In the genomic region with DNA sequence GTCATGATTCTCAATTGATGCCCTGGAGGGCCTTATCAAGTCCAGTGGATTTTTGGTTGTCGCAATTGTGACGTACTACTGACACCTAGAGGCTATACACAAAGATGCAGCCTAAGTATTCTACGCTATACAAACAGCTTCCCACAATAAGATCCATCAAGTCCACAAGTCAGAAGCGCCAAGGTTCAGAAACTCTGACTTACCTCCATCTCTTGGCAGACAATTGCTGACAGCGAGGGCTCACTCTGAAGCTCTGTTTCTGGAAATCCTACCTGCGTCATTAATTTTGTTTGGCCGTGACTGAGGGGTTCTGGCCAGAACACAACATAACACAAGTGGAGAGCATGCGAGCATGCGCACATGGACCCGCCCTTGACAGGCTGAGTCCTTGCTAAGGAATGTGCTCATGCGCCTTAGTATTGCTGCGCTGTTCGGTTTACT, we compare ENCODE assay signal across 8 mouse cellular contexts. TPM values are rescaled to one million over a fixed set of nuclear protein-coding genes. Genes with fewer than 3 reads are reported as not detected.
DNase-seq lines count a peak whose midpoint lies in the region; ATAC-seq and TF ChIP-seq lines count a peak whose summit lies in the region.

No protein-coding gene starts in this region.

- peak; percentile 68 for TF ChIP-seq CTCF in E14TG2a.4 (conservative IDR thresholded peaks at IDR 0.05; ENCODE audit: low read length)

- H3K4me2 ChIP-seq in heart, embryonic 11.5 days: peak overlapping the region; percentile 60
- H3K4me2 ChIP-seq in kidney, embryonic 15.5 days: peak overlapping the region; percentile 69
- H3K4me2 ChIP-seq in liver, embryonic 11.5 days: peak overlapping the region; percentile 60

- peak; percentile 86 for ATAC-seq in erythroid progenitor cell, adult 5-6 weeks (replicated peaks; ENCODE audit: low FRiP score, poor library complexity, severe bottlenecking)
- peak; percentile 88 for ATAC-seq in heart, embryonic 11.5 days (replicated peaks; ENCODE audit: insufficient number of reproducible peaks, low FRiP score, low TSS enrichment)
- peak; percentile 94 for ATAC-seq in kidney, embryonic 15.5 days (replicated peaks; ENCODE audit: low FRiP score)
- peak; percentile 86 for ATAC-seq in liver, embryonic 11.5 days (replicated peaks; ENCODE audit: low FRiP score)

- 0 out of 2 replicates have a peak overlapping the region, but pooled peaks have one; percentile 12 for H3K27ac ChIP-seq in heart, embryonic 11.5 days (ENCODE audit: low read depth, low read length)
- H3K27ac ChIP-seq in kidney, embryonic 15.5 days: no peak overlapping the region
- H3K27ac ChIP-seq in liver, embryonic 11.5 days (ENCODE audit: low read depth, low read length): no peak overlapping the region

- WGBS in heart, embryonic 11.5 days (ENCODE audit: insufficient replicate concordance): 12% methylated on average over 13 of the region's 13 CpGs
- 19% methylated on average over 13 of the region's 13 CpGs for WGBS in kidney, embryonic 15.5 days
- 13% methylated on average over 13 of the region's 13 CpGs for WGBS in liver, embryonic 11.5 days

- H3K4me3 ChIP-seq in E14TG2a.4 (replicated peaks; ENCODE audit: low read length): peak overlapping the region; percentile 69
- H3K4me3 ChIP-seq in heart, embryonic 11.5 days (ENCODE audit: low read depth, low read length): peak overlapping the region; percentile 33
- H3K4me3 ChIP-seq in kidney, embryonic 15.5 days (replicated peaks): peak overlapping the region; percentile 44
- peak overlapping the region; percentile 35 for H3K4me3 ChIP-seq in liver, embryonic 11.5 days (ENCODE audit: low read depth, low read length)

- no peaks in the 10 kb centered on the region for H3K9me3 ChIP-seq in E14TG2a.4 (ENCODE audit: low read length)
- H3K9me3 ChIP-seq in heart, embryonic 11.5 days (replicated peaks; ENCODE audit: control insufficient read depth, low read length): no peaks in the 10 kb centered on the region
- H3K9me3 ChIP-seq in kidney, embryonic 15.5 days (replicated peaks): no peaks in the 10 kb centered on the region
- no peaks in the 10 kb centered on the region for H3K9me3 ChIP-seq in liver, embryonic 11.5 days (ENCODE audit: control insufficient read depth, low read length)

- H3K27me3 ChIP-seq in E14TG2a.4 (ENCODE audit: insufficient read depth, low read length): no peaks in the 10 kb centered on the region
- H3K27me3 ChIP-seq in heart, embryonic 11.5 days (ENCODE audit: control insufficient read depth, insufficient read depth, low read length): no peaks in the 10 kb centered on the region
- no peaks in the 10 kb centered on the region for H3K27me3 ChIP-seq in kidney, embryonic 15.5 days
- H3K27me3 ChIP-seq in liver, embryonic 11.5 days (replicated peaks; ENCODE audit: control insufficient read depth, insufficient read depth, low read length): no peaks in the 10 kb centered on the region

- no peak overlapping the region for H3K9ac ChIP-seq in heart, embryonic 11.5 days (ENCODE audit: low read depth, low read length)
- H3K9ac ChIP-seq in kidney, embryonic 15.5 days: no peak overlapping the region
- peak overlapping the region; percentile 16; the same call in 1 of the 2 replicates for H3K9ac ChIP-seq in liver, embryonic 11.5 days (ENCODE audit: low read depth, low read length)

- H3K36me3 ChIP-seq in E14TG2a.4 (ENCODE audit: insufficient read depth, low read length): no peaks in the 10 kb centered on the region
- H3K36me3 ChIP-seq in heart, embryonic 11.5 days (ENCODE audit: control insufficient read depth, insufficient read depth, low read length): no peaks in the 10 kb centered on the region
- no peaks in the 10 kb centered on the region for H3K36me3 ChIP-seq in kidney, embryonic 15.5 days
- H3K36me3 ChIP-seq in liver, embryonic 11.5 days (ENCODE audit: control insufficient read depth, insufficient read depth, low read length): no peaks in the 10 kb centered on the region

- peaks cover 37% of the 10 kb centered on the region for H3K4me1 ChIP-seq in E14TG2a.4 (replicated peaks; ENCODE audit: low read depth, low read length)
- peaks cover 9% of the 10 kb centered on the region for H3K4me1 ChIP-seq in heart, embryonic 11.5 days (ENCODE audit: control insufficient read depth, insufficient read depth, low read length)
- H3K4me1 ChIP-seq in kidney, embryonic 15.5 days: no peaks in the 10 kb centered on the region
- peaks cover 9% of the 10 kb centered on the region for H3K4me1 ChIP-seq in liver, embryonic 11.5 days (replicated peaks; ENCODE audit: control insufficient read depth, insufficient read depth, low read length)

- peak; percentile 69 for DNase-seq in brain, embryonic 18.5 days (ENCODE audit: low read depth, low spot score)
- DNase-seq in liver, embryonic 11.5 days (ENCODE audit: low spot score): peak; percentile 69
- DNase-seq in naive thymus-derived CD4-positive, alpha-beta T cell, adult 2 months (ENCODE audit: low read depth): peak; percentile 87
- peak; percentile 64 for DNase-seq in testis, postnatal 10 days (ENCODE audit: low spot score)

RNA-seq across cellular contexts. Expression of a gene that starts 21.4 kb away (rescaled TPM):
- total RNA-seq in erythroid progenitor cell, adult 5-6 weeks (2015; ENCODE audit: low replicate concordance): 4.0 and 9.6 TPM in 2 replicates
- 4.9 and 11.6 TPM in 2 replicates for total RNA-seq in erythroid progenitor cell, adult 5-6 weeks (2017; ENCODE audit: low replicate concordance)
- 0.11 and 0.44 TPM in 2 replicates for polyA plus RNA-seq in heart, embryonic 11.5 days (2014; fragmentation: Nextera tagmentation; extraction: Ambion mirVana)
- polyA plus RNA-seq in kidney, embryonic 15.5 days (2015; fragmentation: Nextera tagmentation; extraction: Ambion mirVana): 0.42 and 0.49 TPM in 2 replicates
- polyA plus RNA-seq in liver, embryonic 11.5 days (2014; fragmentation: Nextera tagmentation; extraction: Ambion mirVana): 0.13 and 0.14 TPM in 2 replicates

RNA-seq across cellular contexts. Expression of a gene that starts 21.5 kb away (rescaled TPM):
- total RNA-seq in erythroid progenitor cell, adult 5-6 weeks (2015; ENCODE audit: low replicate concordance): 2.1 and 2.5 TPM in 2 replicates
- total RNA-seq in erythroid progenitor cell, adult 5-6 weeks (2017; ENCODE audit: low replicate concordance): 1.8 TPM in 1 of 2 replicates, not detected in the other
- polyA plus RNA-seq in heart, embryonic 11.5 days (2014; fragmentation: Nextera tagmentation; extraction: Ambion mirVana): 0.73 and 1.0 TPM in 2 replicates
- 0.09 and 0.14 TPM in 2 replicates for polyA plus RNA-seq in kidney, embryonic 15.5 days (2015; fragmentation: Nextera tagmentation; extraction: Ambion mirVana)
- not detected in 2 replicates for polyA plus RNA-seq in liver, embryonic 11.5 days (2014; fragmentation: Nextera tagmentation; extraction: Ambion mirVana)

RNA-seq across cellular contexts. Expression of a gene that starts 54.3 kb away (rescaled TPM):
- total RNA-seq in erythroid progenitor cell, adult 5-6 weeks (2015; ENCODE audit: low replicate concordance): 0.84 TPM in 1 of 2 replicates, not detected in the other
- not detected in 2 replicates for total RNA-seq in erythroid progenitor cell, adult 5-6 weeks (2017; ENCODE audit: low replicate concordance)
- polyA plus RNA-seq in heart, embryonic 11.5 days (2014; fragmentation: Nextera tagmentation; extraction: Ambion mirVana): 0.14 and 0.44 TPM in 2 replicates
- polyA plus RNA-seq in kidney, embryonic 15.5 days (2015; fragmentation: Nextera tagmentation; extraction: Ambion mirVana): 0.88 and 0.99 TPM in 2 replicates
- not detected in 2 replicates for polyA plus RNA-seq in liver, embryonic 11.5 days (2014; fragmentation: Nextera tagmentation; extraction: Ambion mirVana)
